Mouse (Mus musculus) splenic B cell, adult 2 months (primary cell): ENCODE measurements around the gene B230118H07Rik.

Experiments
- DNase-seq: peaks from one replicate; pipeline ENCODE4 v3.0.0-alpha.2; 2011; ENCODE audit warnings: low read depth, low spot score
- H3K27me3 ChIP-seq: 2 replicates; pipeline ENCODE4 v1.6.1; 2012; ENCODE audit warnings: mild to moderate bottlenecking, low read length, moderate library complexity, mixed read lengths; ENCODE audit not compliant: control insufficient read depth, poor library complexity, insufficient read depth, severe bottlenecking
- H3K36me3 ChIP-seq: 2 replicates; pipeline ENCODE4 v1.6.1; 2012; ENCODE audit warnings: mild to moderate bottlenecking, low read length, moderate library complexity, mixed read lengths; ENCODE audit not compliant: control insufficient read depth, poor library complexity, insufficient read depth, severe bottlenecking

B230118H07Rik gene

DNA sequence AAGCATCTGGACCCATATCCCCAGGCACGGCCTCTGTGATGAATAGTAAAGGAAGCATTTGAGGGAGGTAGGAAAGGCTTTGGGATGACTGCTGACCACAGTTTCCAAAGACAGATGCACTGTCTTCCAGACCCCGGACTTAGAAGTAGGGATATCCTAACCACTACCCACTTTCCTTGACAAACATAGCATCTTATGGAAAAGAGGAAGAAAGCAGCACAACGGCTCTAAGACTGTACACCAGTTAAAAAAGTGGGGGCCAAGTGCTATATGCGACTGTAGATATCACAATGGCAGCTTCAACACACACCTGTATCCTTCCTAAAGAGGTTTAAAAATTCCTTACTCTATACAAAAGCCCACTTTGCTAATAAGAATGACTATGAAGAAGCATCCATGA lies 31.0 kb downstream of the B230118H07Rik start:
- DNase-seq: no peak
- no peaks in the 10 kb centered on the region for H3K36me3 ChIP-seq
- H3K27me3 ChIP-seq: peaks cover 2% of the 10 kb centered on the region

DNA sequence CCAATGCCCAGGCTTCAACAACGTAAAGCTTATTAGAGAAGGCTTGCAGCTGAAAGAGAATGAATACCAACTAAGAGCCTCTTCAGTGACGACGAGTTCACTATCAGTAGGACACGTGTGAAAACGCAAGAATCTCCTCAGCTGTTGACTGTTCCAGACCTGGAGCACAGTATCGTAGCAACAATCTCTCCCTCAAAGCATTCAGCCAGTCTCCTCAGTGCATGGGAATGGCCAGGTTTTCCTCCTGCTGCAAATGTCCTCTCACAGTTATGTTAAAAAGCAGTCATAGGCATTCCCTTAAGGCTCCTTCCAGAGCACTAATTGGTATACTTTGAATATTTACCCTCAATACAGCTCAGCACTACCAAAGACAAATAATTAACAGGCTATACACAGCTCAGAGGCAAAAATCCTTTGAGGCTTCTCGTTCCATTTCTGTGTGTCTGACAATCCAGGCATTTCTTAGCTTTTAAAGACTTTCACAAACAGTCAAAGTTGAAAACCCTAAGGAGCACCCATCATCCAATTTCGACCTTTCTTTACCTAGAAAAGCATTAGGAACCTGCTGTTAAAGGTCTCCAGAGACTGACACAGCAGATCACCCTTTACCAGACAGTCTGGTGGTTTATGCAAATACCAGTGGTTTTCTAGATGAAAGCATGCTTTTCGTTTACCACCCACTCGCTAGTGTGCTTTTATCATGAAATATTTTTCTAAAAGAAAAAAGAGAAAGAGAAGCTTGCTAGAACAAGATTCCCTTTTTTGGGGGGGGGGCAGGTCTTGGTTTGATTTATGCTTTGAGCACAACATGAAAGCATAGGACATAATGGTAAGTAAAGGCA lies 33.6 kb downstream of the B230118H07Rik start:
- Histone ChIP-seq H3K36me3 (no peaks in the 10 kb centered on the region), H3K27me3 (no peaks in the 10 kb centered on the region; the same call in 1 of the 2 replicates)
- peak; percentile 73 for DNase-seq

DNA sequence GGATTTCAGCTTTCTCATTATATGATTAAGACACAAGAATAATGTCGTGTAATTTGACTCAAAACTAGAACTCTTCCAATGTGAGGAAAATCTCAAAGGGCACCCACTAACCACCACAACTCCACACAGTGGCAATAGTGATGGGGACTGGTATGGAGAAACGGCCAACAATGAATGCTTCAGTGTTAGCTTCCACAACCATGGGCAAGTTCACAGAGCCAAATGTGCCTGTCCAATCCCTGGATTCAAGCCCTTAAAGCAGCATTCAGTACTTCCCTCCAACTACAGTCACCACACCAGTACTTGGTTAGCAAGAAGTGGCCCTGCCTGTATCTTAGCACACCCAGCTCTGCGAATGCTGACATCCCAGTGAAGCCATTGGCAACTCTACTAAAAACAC lies 38.5 kb downstream of the B230118H07Rik start:
- DNase-seq: no peak
- no peaks in the 10 kb centered on the region for H3K27me3 ChIP-seq
- H3K36me3 ChIP-seq: no peaks in the 10 kb centered on the region

DNA sequence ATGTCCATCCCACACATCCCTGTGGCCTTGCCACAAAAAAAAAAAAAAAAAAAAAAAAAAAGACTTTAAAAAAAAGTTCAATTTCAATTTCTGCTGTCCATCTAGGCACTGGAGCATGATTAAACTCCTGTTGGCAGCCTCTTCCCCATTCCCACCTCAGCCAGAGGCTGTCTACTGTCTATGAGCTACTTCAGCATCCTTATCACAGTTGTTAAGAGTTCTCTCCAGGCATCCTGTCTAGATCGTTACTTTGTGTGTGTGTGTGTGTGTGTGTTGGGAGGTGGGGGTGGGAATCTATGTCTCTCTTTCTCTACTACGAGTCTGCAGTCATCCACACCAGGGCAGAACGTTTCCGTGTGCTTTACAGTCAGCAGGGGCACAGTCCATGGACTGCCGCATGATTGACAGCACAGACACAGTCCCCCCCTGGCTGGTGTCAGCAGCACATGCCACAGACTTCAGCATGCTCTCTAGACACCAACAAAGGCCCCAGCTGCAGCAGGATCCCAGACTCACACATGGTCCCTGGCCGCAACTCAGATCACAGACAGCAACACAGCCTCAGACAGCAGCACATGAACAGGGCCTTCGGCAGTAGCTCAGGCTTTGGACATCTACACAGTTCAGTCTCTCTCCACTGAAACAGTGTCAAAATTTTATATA lies 41.0 kb downstream of the B230118H07Rik start:
- no peak for DNase-seq
- Histone ChIP-seq H3K36me3 (no peaks in the 10 kb centered on the region), H3K27me3 (no peaks in the 10 kb centered on the region)

DNA sequence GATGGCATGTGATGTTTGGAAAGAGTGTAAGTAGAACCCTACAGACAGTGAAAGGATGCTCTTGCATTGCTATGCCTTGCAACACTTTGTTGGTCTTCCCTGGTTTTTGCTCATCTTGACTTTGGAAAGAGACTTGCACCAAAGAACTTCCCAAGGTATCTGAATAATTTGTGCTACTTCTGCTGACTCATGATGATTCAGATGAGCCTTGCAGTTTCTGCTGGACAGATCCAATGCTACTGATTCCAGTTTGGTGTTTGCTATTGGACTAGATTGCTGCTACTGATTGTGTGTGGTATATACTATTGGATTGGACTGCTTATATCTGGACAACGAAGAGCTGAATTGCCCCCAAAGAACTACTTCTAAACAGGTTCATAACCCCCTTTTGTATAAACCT lies 46.2 kb downstream of the B230118H07Rik start:
- no peaks in the 10 kb centered on the region for H3K27me3 ChIP-seq
- no peaks in the 10 kb centered on the region for H3K36me3 ChIP-seq
- no peak for DNase-seq

DNA sequence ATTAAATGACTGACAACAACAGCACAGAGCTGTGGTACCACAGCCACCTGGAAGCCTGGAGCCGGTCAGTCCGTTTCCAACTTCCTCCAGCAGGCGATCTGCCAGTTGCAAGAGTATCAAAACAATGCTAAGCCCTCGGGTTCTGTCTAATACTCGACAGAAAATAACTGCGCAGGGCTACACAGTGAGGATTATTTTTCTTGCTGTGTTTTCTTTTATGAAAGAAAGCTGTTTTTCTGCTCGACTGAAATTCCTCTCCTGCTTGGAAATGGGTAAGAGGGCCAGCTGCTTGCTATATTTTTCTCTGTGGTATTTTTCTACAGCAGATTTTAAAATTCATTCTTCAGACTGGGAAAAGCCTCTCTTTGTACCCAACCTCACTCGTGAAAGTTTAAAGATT lies 48.6 kb downstream of the B230118H07Rik start:
- H3K36me3 ChIP-seq: no peaks in the 10 kb centered on the region
- H3K27me3 ChIP-seq: no peaks in the 10 kb centered on the region
- no peak for DNase-seq

DNA sequence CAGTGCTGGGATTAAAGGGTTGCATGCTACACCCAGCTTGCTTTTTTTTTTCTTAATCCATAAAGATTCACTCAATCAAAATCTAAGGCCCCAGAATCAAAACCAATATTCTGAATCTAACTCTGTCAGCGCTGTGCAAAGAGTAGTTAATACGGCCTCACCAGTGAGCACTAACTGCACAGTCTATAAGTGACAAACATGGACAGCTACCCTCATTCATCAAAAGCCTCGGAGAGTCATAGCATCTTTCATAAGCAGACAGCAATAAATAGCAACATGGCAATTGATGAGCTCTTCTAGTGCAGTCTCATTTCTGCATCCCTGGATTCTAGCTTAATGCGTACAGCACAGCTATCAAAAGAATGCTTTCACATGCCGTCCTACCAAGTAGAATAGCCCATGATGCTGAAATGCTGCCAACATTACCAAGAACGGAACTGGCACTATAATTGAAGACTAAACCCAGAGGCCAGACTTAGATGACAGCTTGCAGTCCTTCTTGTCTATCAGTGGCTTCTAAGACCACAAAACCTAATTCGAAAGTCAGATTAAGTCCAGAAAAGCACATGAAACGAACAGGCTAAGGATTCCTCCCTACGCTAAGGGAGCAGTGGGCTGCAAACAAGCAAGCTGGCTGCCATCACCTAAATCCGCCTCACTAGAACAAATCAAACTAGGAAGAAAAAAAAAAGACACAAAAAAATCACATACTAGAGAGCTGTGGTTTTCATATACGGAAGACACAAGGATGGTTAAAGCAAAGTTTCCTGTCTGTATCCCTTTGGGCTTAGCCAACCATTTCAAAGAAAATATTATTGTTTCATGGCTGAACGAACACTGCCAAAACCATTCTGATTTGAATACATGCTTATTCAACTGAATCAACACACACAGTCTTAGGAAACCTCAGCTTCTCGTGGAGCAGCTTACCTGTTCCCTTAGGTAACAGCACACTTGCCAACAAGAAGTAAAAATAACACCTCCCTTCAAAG lies 50.8 kb downstream of the B230118H07Rik start:
- peak; percentile 60 for DNase-seq
- H3K27me3 ChIP-seq: no peaks in the 10 kb centered on the region
- H3K36me3 ChIP-seq: no peaks in the 10 kb centered on the region

DNA sequence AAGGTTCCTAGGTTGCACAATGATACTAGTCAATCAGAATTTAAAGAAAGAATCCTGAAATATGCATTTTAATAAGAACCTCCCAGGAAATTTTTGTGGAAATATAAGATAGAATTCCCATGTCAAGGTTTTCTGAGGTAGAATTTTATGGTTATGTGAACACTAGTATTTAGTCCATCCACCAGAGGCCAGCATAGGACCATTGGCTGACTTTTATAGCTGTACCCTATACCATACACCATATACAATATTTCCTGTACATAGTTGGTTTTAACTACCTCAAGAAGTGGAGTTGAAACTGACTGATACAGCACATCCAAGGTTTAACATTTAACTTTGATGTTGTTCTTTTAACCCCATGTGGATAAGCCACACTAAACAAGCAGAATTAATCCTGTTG lies 52.1 kb downstream of the B230118H07Rik start:
- no peaks in the 10 kb centered on the region for H3K36me3 ChIP-seq
- DNase-seq: peak; percentile 47
- H3K27me3 ChIP-seq: no peaks in the 10 kb centered on the region

DNA sequence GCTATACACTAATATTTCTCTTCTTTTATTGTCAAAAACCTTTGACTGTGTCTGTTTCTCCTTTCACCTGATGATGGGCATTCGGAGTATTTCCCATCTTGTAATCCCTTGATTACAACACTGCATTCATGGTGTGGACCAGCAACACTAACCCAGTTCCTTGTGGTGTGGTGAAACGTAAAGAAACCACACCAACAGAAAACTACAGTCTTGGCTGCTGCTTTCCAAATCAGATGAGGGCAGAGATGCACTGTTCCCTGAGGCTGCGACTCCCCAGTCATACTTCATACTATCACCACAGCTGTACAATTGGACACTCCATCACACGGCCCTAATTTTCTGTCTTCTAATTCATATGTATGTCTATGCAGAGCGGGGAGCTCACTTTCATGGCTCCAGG lies 54.7 kb downstream of the B230118H07Rik start:
- H3K36me3 ChIP-seq: no peaks in the 10 kb centered on the region
- H3K27me3 ChIP-seq: no peaks in the 10 kb centered on the region
- no peak for DNase-seq

DNA sequence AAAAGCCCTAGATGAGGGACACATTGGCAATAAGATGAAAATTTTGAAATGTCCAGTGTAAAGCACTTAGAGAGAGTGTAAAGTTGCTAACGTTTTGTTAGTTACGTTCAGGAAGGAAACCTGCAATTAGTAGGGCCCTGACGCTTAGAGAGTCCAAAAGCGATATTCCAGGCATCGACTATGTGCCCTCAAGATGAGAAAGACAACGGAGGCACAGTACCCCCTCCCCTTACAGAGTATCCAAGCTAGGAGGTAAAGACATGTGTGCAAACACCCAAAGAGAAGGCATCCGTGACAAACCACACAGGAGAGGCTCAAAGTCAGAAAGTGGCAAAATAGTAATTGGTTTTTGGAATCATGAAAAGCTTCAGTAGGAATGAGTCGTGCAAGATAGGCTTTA lies 56.4 kb downstream of the B230118H07Rik start:
- no peak for DNase-seq
- H3K27me3 ChIP-seq: no peaks in the 10 kb centered on the region
- no peaks in the 10 kb centered on the region for H3K36me3 ChIP-seq

DNA sequence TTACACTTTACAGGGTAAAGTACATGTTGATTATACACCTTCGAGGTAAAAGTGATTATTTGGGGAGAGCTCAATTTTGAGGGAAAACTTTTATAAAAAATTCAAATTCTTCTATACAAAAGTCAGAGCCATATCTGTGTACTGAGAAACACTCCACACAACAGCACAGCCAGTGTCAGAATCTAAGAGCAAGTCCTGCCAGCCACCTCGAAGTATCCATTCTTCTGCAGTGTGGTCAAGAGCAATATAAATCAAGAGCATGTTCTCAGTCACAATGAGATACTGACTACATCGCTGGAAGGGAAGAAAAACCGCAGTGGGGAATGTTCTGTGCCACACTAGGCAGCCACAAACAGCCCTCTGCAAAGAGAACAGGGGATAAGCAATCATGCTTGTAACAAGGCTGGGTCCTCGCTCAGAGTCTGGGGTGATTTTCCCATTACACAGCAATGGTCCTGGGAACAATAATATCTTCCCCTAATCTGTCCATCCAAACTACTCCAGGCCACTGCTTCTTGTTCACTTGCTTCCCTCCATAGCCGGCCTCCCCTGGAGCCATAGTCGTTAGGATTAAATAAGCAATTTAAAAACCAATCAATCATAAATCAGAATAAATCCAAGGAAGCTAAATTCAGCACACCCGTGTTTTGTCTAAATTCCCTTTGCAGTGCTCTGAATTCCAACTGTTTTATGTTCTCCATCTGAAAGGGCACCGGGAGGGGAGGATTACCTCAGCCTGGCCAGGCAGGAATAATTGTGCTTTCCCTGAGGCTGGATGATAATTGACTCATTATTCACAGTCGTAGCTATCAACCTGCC lies 57.1 kb downstream of the B230118H07Rik start:
- no peaks in the 10 kb centered on the region for H3K27me3 ChIP-seq
- H3K36me3 ChIP-seq: no peaks in the 10 kb centered on the region
- DNase-seq: no peak

DNA sequence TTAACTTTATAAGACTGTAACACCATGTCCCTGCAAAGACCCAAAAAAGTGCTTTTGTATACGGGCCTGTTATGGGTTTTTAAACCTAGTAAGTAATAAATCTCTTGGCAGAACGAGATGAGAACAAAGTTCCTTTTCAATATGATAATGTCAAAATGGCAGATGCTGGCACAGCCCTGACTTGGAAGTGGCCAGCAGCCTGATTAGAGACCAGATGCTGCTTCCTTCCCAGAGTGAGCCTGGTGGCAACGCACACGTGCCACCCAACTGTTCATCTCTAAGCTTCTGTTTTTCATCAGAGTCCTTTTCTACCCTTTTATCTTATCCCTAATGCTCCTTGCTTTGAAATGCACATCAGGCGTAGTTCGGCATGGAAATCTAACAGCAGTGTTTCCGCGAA lies 58.0 kb downstream of the B230118H07Rik start:
- Histone ChIP-seq H3K27me3 (no peaks in the 10 kb centered on the region), H3K36me3 (no peaks in the 10 kb centered on the region)
- DNase-seq: no peak

DNA sequence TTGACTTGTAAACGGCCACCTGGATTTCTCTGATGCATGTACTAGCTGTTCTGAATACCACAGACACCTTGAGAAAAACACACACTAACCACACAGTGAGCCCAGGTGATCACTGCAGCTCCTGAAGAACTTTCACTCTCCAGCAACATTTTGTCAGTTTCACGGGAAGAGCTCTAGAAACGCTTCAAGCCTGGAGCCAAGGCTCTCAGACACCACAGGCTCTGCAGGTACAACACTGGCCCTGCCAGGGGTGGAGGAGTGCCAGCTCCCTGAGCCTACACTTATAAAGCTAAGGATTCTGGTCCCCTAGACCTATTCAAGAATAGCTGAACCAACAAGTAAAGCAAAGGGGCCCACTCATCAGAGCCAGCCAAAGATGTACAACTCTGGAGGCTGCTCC lies 67.9 kb downstream of the B230118H07Rik start:
- Histone ChIP-seq H3K36me3 (no peaks in the 10 kb centered on the region), H3K27me3 (no peaks in the 10 kb centered on the region)
- DNase-seq: no peak

DNA sequence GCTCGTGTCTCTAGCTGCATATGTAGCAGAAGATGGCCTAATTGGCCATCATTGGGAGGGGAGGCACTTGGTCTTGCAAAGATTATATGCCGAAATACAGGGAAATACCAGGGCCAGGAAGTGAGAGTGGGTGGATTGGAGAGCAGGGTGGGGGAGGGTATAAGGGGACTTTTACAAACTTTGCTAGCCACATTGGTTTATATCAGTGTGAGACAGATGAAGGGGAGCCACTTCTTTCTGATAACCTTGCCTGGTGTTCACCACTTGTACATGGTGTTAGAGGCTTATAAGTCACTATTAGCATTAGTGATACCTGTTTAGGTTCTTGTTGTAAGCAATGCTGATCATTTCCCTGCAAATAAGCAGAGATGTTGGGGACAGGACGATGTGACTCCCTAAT lies 68.4 kb downstream of the B230118H07Rik start:
- no peak for DNase-seq
- H3K27me3 ChIP-seq: no peaks in the 10 kb centered on the region
- H3K36me3 ChIP-seq: no peaks in the 10 kb centered on the region
